Mouse (Mus musculus) layer of hippocampus, adult 18-20 months (tissue): Measurements from ENCODE around the gene Cpn1. TPM values are rescaled to one million over a fixed set of nuclear protein-coding genes. Genes with fewer than 3 reads are reported as not detected.

Source experiments
- DNase-seq, 2 experiments: peaks; one replicate each; pipeline ENCODE4 v3.0.0; 2022; ENCODE audit warnings: low spot score in 2 of 2
- long read RNA-seq: library from polyadenylated mRNA; stranded (forward); transcript quantifications from one replicate; pipeline ENCODE4 v2.0.0, GENCODE M21; 2021
- total RNA-seq, 2 experiments: library from RNA; stranded (reverse); gene quantifications; 2 replicates each; pipeline ENCODE4 v1.2.3; 2021

Cpn1 gene
- total RNA-seq: under 1 TPM; 0.15 to 0.30 TPM
- long read RNA-seq: 0 reads

GRCm38 (mm10) chr19:43986069-43986794 is at the start of gene Cpn1:
Cpn1 (minus strand) TSS chr19:43986556.
- DNase-seq: no peak

- DNase-seq: no peak
Observed at GRCm38 (mm10) chr19:44033396-44033795, 47.0 kb upstream of the Cpn1 start.

GRCm38 (mm10) chr19:44032046-44032744 is 45.8 kb upstream of the Cpn1 start:
- DNase-seq: no peak

- no peak for DNase-seq
Observed at GRCm38 (mm10) chr19:44030024-44030423, 43.7 kb upstream of the Cpn1 start.

- no peak for DNase-seq
Observed at GRCm38 (mm10) chr19:44028972-44029371, 42.6 kb upstream of the Cpn1 start, which contains the start of gene Cyp2c23. Cyp2c23 (minus strand) TSS chr19:44029208.

- no peak for DNase-seq
Observed at GRCm38 (mm10) chr19:44026956-44027530, 40.7 kb upstream of the Cpn1 start.

- peak in 1 of 2 experiments; percentile 29 for DNase-seq
Observed at GRCm38 (mm10) chr19:44024921-44025585, 38.7 kb upstream of the Cpn1 start.

- DNase-seq: no peak
Observed at GRCm38 (mm10) chr19:44023066-44023465, 36.7 kb upstream of the Cpn1 start.

- DNase-seq: no peak
Observed at GRCm38 (mm10) chr19:44021502-44021901, 35.1 kb upstream of the Cpn1 start.

- no peak for DNase-seq
Observed at GRCm38 (mm10) chr19:44019739-44020138, 33.4 kb upstream of the Cpn1 start.

GRCm38 (mm10) chr19:44013862-44014261 is 27.5 kb upstream of the Cpn1 start:
- no peak for DNase-seq

- DNase-seq: no peak
Observed at GRCm38 (mm10) chr19:44008784-44009183, 22.4 kb upstream of the Cpn1 start.

- peak in 1 of 2 experiments; percentile 30 for DNase-seq
Observed at GRCm38 (mm10) chr19:44007186-44007585, 20.8 kb upstream of the Cpn1 start.

GRCm38 (mm10) chr19:44005025-44005424 is 18.7 kb upstream of the Cpn1 start:
- no peak for DNase-seq

GRCm38 (mm10) chr19:44004261-44004660 is 17.9 kb upstream of the Cpn1 start:
- DNase-seq: no peak

GRCm38 (mm10) chr19:44000720-44001119 is 14.4 kb upstream of the Cpn1 start:
- DNase-seq: no peak

- no peak for DNase-seq
Observed at GRCm38 (mm10) chr19:44000061-44000460, 13.7 kb upstream of the Cpn1 start.

- no peak for DNase-seq
Observed at GRCm38 (mm10) chr19:43998802-43999527, 12.6 kb upstream of the Cpn1 start.

GRCm38 (mm10) chr19:43998101-43998500 is 11.7 kb upstream of the Cpn1 start:
- peak; percentile 83 to 89 for DNase-seq

- DNase-seq: no peak
Observed at GRCm38 (mm10) chr19:43995427-43995826, 9.1 kb upstream of the Cpn1 start.

GRCm38 (mm10) chr19:43992464-43992863 is 6.1 kb upstream of the Cpn1 start:
- DNase-seq: no peak
